Mouse (Mus musculus) ovary, adult 18-20 months (tissue): ENCODE data around the gene Gm19426.
A peak's percentile ranks its signal among the peaks of the same experiment; 100 is the strongest.

Source experiments
- DNase-seq: peaks from one replicate; pipeline ENCODE4 v3.0.0; 2022; ENCODE audit warnings: low spot score, mixed read lengths

Gm19426 gene

GRCm38 (mm10) chr2:84743561-84743960 is at the start of gene Gm19426:
Gene Gm19426, minus strand, starts transcription at chr2:84743655.
- peak; percentile 73 for DNase-seq

GRCm38 (mm10) chr2:84793154-84793553 is 49.7 kb upstream of the Gm19426 start:
- DNase-seq: no peak

DNA sequence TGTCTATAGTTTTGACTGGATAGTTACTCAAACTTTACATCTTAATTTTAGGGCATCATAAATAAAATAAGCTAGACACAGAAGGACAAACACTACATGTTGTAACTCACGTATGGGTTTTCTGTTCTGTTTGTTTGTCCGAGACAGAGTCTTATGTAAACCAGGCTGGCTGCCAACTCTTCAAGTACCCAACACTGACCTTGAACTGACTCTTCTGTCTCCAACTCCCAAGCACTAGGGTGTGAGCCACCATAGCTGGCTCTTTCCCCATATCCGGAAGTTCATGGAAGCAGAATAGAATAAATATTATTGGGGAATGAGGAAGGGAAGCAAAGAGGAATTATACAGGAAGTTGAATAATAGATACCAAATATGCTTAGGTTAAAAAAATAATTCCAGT is 49.1 kb upstream of the Gm19426 start:
- no peak for DNase-seq

GRCm38 (mm10) chr2:84790418-84790817 is 47.0 kb upstream of the Gm19426 start:
- DNase-seq: no peak

DNA sequence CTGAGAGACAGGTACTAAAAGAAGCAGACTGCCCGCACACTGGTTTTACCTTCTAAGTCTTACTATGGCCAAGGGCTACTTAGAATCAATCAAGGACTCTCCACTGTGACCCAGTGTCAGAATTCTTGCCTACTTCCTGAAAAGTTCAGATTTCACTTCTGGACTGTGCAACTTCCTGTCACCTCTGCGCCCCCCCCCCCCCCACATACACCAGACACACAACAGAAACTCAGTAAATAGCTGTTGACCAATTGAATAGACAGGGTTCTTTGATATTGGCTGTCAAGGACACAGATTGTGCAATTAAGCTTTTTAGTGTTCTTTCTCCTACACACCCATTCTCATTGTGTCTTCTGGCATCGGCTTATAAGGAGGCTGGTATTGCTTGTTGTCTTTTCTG is 44.9 kb upstream of the Gm19426 start:
- no peak for DNase-seq

- no peak for DNase-seq
These were observed 40.5 kb upstream of the Gm19426 start for GRCm38 (mm10) chr2:84783840-84784566.

GRCm38 (mm10) chr2:84783315-84783714 is 39.9 kb upstream of the Gm19426 start:
- no peak for DNase-seq

DNA sequence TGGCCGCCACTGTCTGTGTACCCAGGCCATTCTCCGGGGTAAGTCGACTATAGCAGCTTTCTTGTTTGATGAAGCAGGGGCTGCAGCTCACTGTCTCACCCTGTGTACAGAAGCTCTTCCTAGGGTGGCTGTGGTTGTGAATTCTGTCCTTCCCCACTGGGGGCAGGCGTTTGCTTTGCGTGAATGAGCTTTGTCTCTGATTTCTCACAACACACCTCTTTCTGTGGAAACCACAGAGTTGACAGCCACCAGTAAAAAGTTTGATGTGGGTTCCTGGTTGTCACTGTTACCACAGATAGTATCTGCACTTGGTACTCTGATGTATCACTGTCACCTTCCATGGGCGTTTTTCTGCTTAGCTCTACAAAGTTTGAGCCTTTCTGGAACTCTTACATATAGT is 35.8 kb upstream of the Gm19426 start:
- no peak for DNase-seq

- no peak for DNase-seq
These were observed 34.3 kb upstream of the Gm19426 start for GRCm38 (mm10) chr2:84777706-84778105.

- DNase-seq: no peak
These were observed 32.2 kb upstream of the Gm19426 start for GRCm38 (mm10) chr2:84775665-84776064.

DNA sequence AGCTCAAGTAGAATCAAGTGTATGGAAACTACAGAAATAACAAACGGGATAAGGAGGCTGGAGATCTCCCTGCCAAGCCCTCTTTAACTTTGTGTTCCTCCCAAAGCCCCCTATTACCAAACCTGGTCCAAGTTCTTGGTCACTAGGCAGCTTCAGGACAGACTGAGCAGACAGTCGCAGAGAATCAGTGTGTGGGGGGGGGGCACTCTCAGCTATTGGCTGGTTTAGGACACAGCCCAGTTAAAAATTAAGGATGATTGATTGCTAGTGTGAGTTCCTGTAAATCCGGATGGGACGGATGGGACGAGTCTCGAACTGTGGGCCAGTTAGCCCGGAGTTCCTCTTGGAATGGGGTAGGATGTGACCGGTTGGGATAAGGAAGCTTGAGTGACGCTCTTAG is 31.8 kb upstream of the Gm19426 start, which contains the start of gene Serping1:
Gene Serping1, minus strand, starts transcription at position 204 of the 400 bp plus-strand sequence.
- DNase-seq: no peak

- peak; percentile 64 for DNase-seq
These were observed 31.3 kb upstream of the Gm19426 start for GRCm38 (mm10) chr2:84774751-84775150.

DNA sequence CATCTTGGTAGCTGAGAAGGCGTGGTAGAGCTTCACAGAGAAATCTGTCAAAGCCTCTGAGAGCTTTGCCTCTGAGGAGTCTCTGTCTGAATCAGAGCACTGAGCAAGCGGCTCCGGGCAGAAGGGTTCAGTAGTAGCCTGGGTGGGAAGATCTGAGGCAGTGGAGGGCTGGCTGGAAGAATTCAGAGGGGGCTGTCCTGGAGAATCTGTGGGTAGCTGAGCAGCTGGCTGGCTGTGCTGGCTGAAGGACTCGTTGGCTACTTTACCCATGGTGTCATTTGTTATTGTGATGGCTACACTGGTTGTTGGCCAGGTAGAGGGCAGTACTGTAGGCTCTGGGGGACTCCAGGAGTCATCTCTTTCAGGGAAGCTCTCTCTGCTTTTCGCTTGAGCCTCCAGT is 29.7 kb upstream of the Gm19426 start:
- DNase-seq: no peak

DNA sequence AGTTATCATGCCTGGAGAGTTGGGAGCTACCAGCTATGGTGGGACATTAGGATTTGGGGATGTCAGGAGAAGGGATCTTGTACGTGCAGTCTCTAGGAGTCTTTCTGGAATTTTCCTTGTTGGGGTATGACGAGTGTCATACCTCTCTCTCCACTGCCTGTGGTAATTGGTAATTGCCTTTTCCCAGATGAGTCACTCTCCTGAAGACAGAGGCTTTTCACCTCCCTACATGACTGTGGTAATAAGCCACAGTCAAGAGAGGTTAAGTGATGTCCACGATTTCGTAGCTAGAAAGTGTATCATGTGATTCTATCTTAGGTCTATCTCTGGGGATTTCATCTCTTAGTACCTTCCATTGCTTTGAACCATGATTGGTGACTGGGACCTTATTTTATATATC is 29.0 kb upstream of the Gm19426 start:
- no peak for DNase-seq

DNA sequence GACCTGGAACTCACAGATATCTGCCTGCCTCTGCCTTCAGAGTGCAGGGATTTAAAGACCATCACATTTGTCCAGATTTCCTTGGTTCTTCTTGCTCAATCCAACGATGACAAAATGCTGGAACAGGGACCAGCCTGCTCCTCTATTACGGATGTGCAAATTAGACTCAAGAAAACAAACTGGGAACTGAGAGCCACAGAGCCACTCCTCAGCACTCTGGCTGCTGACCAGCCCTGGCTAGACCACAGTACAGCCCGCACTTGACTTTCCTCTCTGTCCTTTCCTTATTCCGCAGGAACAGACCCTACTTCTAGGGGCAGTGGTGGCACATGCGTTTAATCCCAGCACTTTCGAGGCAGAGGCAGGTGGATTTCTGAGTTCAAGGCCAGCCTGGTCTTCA is 27.0 kb upstream of the Gm19426 start:
- DNase-seq: no peak

GRCm38 (mm10) chr2:84762818-84763217 is 19.4 kb upstream of the Gm19426 start:
- DNase-seq: no peak

DNA sequence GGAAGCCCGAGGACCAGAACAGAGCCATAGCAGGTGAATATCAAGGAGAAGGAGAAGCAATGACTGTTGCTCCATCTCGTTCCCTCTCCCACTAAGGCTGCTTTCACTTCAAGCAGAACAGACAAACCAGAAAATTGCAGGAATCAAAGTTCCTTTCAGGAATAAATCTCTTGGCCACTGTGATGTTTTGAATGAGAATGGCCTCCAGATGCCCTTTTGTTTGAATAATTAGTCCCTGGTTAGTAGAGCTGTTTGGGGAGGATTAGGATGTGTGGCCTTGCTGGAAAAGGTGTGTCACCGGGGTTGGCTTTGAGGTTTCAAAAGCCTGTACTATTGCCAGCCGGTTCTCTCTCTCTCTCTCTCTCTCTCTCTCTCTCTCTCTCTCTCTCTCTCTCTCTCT is 18.8 kb upstream of the Gm19426 start:
- no peak for DNase-seq

GRCm38 (mm10) chr2:84761840-84762239 is 18.4 kb upstream of the Gm19426 start:
- no peak for DNase-seq

DNA sequence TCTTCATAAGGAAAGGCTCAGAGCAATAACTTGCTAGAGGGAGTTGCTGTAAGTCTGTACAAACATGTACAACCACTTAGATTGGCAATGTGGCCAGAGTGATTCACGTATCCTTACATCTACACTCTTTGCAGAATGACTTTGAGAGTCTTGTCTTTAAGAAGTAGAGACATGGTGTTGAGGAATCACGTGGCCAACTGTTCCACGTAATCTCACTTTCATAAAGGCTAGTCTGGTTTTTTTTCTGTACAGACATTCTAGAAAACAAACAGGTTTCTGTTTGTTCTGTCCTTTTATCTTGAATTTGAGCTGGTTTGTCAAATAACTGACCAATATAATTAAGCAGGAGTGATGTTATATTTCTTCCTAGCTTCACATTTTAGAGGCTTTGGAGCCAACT is 17.9 kb upstream of the Gm19426 start:
- DNase-seq: no peak

DNA sequence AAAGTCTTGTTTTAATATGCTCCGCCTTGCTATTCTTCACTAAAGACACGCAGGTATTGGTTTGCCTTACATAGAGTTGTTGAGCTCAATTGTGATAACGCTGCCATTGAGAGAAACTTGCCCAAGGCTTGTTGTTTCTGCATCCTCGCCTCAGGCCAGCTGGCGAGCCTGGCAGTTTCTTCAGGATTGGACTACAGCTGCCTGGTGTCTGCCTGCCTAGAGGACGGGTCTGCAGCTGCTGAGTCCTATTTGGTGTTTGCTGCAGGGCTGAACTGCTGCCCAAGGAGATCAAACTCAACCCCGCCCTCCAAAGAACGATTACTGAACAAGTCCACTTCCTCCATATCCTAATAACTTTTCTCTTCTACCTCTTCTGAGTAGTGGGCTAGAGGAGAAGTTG is 17.3 kb upstream of the Gm19426 start:
- no peak for DNase-seq

DNA sequence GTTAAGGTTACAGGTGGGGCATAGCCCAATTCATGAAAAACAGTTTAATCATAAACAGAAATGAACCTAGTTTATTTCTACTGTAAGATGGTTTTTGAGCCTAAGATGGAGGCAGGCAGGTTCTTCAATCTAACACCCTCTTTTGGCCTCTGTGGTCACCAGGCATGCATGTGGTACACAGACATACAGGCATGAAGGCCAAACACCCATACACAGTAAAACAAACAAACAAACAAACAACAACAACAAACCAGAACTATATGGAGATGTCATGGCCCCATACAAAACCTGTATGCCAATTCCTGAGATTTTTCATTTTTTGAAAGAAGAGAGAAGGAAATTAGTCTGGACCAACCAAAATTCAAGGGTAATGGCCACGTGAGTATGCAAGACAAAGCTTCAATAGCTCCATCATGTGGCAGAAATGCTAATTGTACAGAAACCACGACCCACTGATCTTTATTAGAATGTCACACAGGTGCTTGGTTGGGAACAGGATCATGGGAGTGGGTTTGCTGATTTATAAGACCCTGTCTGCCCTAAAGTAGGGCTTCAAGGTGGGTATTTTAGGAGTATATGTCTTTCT is 15.2 kb upstream of the Gm19426 start:
- DNase-seq: no peak

- DNase-seq: no peak
These were observed 13.7 kb upstream of the Gm19426 start for GRCm38 (mm10) chr2:84757026-84757682.

DNA sequence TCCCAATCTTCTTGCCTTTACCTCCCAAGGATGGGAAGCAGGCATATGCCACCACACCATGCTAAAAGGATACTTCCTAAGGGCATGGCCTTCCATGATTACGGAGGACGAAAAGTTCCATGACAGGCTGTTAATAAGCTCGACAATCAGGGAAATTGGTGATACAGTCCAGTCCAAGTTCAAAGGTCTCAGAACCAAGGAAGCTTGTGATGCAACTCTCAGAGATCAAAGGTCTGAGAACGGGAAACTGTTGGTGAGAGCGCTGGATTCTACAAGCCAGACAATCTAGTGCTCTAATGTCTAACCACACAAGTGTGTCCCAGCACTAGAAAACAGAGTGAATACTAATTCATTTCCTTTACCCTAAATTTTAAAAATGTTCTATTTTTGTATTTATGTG is 12.8 kb upstream of the Gm19426 start:
- DNase-seq: no peak
